Mouse (Mus musculus): ENCODE measurements around the gene Glb1.
"Not testable (repeated sequence)": the region's sequence is repeated elsewhere in the genome, so short reads cannot be mapped to it uniquely, and the experiment has no call there.

Gene Glb1

GRCm38 (mm10) chr9:114400949-114401684 is at the start of gene Glb1, which contains the start of gene Tmppe:
Gene Glb1, plus strand, starts transcription at chr9:114401076.
Gene Tmppe, plus strand, starts transcription at chr9:114401105.
- in situ Hi-C loops (cut with MboI; ENCODE audit: low pct_unique_long_range_greater_than_20kb in 1 of 2, low sequenced_read_pairs in 2 of 2, unreplicated experiment in 1 of 2): no loop called here

- in situ Hi-C loops (cut with MboI; ENCODE audit: low pct_unique_long_range_greater_than_20kb in 1 of 2, low sequenced_read_pairs in 2 of 2, unreplicated experiment in 1 of 2): no loop called here
Measured at GRCm38 (mm10) chr9:114367783-114368470, 32.9 kb upstream of the Glb1 start.

- in situ Hi-C loops (cut with MboI; ENCODE audit: low pct_unique_long_range_greater_than_20kb in 1 of 2, low sequenced_read_pairs in 2 of 2, unreplicated experiment in 1 of 2): no loop called here
Measured at GRCm38 (mm10) chr9:114368471-114368858, 32.4 kb upstream of the Glb1 start.

- in situ Hi-C loops (cut with MboI; ENCODE audit: low pct_unique_long_range_greater_than_20kb in 1 of 2, low sequenced_read_pairs in 2 of 2, unreplicated experiment in 1 of 2): not testable (repeated sequence)
Measured at GRCm38 (mm10) chr9:114369389-114369788, 31.5 kb upstream of the Glb1 start.

GRCm38 (mm10) chr9:114371717-114372116 is 29.2 kb upstream of the Glb1 start:
- in situ Hi-C loops (cut with MboI; ENCODE audit: low pct_unique_long_range_greater_than_20kb in 1 of 2, low sequenced_read_pairs in 2 of 2, unreplicated experiment in 1 of 2): not testable (repeated sequence)

- in situ Hi-C loops (cut with MboI; ENCODE audit: low pct_unique_long_range_greater_than_20kb in 1 of 2, low sequenced_read_pairs in 2 of 2, unreplicated experiment in 1 of 2): no loop called here
Measured at GRCm38 (mm10) chr9:114375276-114375962, 25.5 kb upstream of the Glb1 start.

- in situ Hi-C loops (cut with MboI; ENCODE audit: low pct_unique_long_range_greater_than_20kb in 1 of 2, low sequenced_read_pairs in 2 of 2, unreplicated experiment in 1 of 2): no loop called here
Measured at GRCm38 (mm10) chr9:114377168-114377567, 23.7 kb upstream of the Glb1 start.

- in situ Hi-C loops (cut with MboI; ENCODE audit: low pct_unique_long_range_greater_than_20kb in 1 of 2, low sequenced_read_pairs in 2 of 2, unreplicated experiment in 1 of 2): no loop called here
Measured at GRCm38 (mm10) chr9:114379871-114380270, 21.0 kb upstream of the Glb1 start.

GRCm38 (mm10) chr9:114380881-114381733 is 19.8 kb upstream of the Glb1 start:
- in situ Hi-C loops (cut with MboI; ENCODE audit: low pct_unique_long_range_greater_than_20kb in 1 of 2, low sequenced_read_pairs in 2 of 2, unreplicated experiment in 1 of 2): no loop called here

GRCm38 (mm10) chr9:114382936-114383710 is 17.8 kb upstream of the Glb1 start:
- in situ Hi-C loops (cut with MboI; ENCODE audit: low pct_unique_long_range_greater_than_20kb in 1 of 2, low sequenced_read_pairs in 2 of 2, unreplicated experiment in 1 of 2): no loop called here

- in situ Hi-C loops (cut with MboI; ENCODE audit: low pct_unique_long_range_greater_than_20kb in 1 of 2, low sequenced_read_pairs in 2 of 2, unreplicated experiment in 1 of 2): no loop called here
Measured at GRCm38 (mm10) chr9:114384691-114385090, 16.2 kb upstream of the Glb1 start.

- in situ Hi-C loops (cut with MboI; ENCODE audit: low pct_unique_long_range_greater_than_20kb in 1 of 2, low sequenced_read_pairs in 2 of 2, unreplicated experiment in 1 of 2): no loop called here
Measured at GRCm38 (mm10) chr9:114385160-114385559, 15.7 kb upstream of the Glb1 start.

- in situ Hi-C loops (cut with MboI; ENCODE audit: low pct_unique_long_range_greater_than_20kb in 1 of 2, low sequenced_read_pairs in 2 of 2, unreplicated experiment in 1 of 2): no loop called here
Measured at GRCm38 (mm10) chr9:114387086-114387485, 13.8 kb upstream of the Glb1 start.

GRCm38 (mm10) chr9:114388288-114388687 is 12.6 kb upstream of the Glb1 start:
- in situ Hi-C loops (cut with MboI; ENCODE audit: low pct_unique_long_range_greater_than_20kb in 1 of 2, low sequenced_read_pairs in 2 of 2, unreplicated experiment in 1 of 2): no loop called here

- in situ Hi-C loops (cut with MboI; ENCODE audit: low pct_unique_long_range_greater_than_20kb in 1 of 2, low sequenced_read_pairs in 2 of 2, unreplicated experiment in 1 of 2): no loop called here
Measured at GRCm38 (mm10) chr9:114388701-114389370, 12.0 kb upstream of the Glb1 start.

GRCm38 (mm10) chr9:114389371-114389904 is 11.4 kb upstream of the Glb1 start:
- in situ Hi-C loops (cut with MboI; ENCODE audit: low pct_unique_long_range_greater_than_20kb in 1 of 2, low sequenced_read_pairs in 2 of 2, unreplicated experiment in 1 of 2): no loop called here

Measured in mouse embryonic stem cell (cell line).